Mouse (Mus musculus) activated CD4-positive, CD25-positive, alpha-beta regulatory T cell, adult 4 months (primary cell): ENCODE data around the gene Olfr320. TPM values are rescaled to one million over a fixed set of nuclear protein-coding genes. Genes with fewer than 3 reads are reported as not detected.

ENCODE experiments used
- polyA plus RNA-seq, 2 experiments: library from polyadenylated mRNA; unstranded; fragments of 100-300 nt; shearing (Covaris generic); gene quantifications; one replicate each; pipeline ENCODE4 v1.2.1; 2017

Olfr320 gene
- polyA plus RNA-seq, 2 experiments from 2014 or later, result 0.11 TPM; not detected in 1

Other genes with a start within 250 kb of the Olfr320 start
- not detected for gene Gm12253, start 248.5 kb upstream of the Olfr320 start, polyA plus RNA-seq
- not detected for gene Lypd9, start 228.2 kb upstream of the Olfr320 start, polyA plus RNA-seq
- gene Olfr30, start 218.8 kb upstream of the Olfr320 start, polyA plus RNA-seq, result not detected
- gene Olfr332, start 188.5 kb upstream of the Olfr320 start, polyA plus RNA-seq, result not detected
- gene Olfr331, start 178.5 kb upstream of the Olfr320 start, polyA plus RNA-seq, result not detected
- gene Olfr330, start 146.3 kb upstream of the Olfr320 start, polyA plus RNA-seq, result under 1 TPM in 1 of 2 experiments, not detected in 1; 0.16 TPM
- gene Olfr329-ps, start 134.7 kb upstream of the Olfr320 start, polyA plus RNA-seq, result not detected
- not detected for gene Olfr328, start 125.5 kb upstream of the Olfr320 start, polyA plus RNA-seq
- gene Olfr224, start 110.5 kb upstream of the Olfr320 start, polyA plus RNA-seq, result not detected
- gene Olfr325, start 103.4 kb upstream of the Olfr320 start, polyA plus RNA-seq, result not detected
- not detected for gene Olfr324, start 86.0 kb upstream of the Olfr320 start, polyA plus RNA-seq
- gene 2210407C18Rik, start 65.0 kb upstream of the Olfr320 start, polyA plus RNA-seq, result not detected
- not detected for gene Olfr323, start 50.6 kb upstream of the Olfr320 start, polyA plus RNA-seq
- gene Trim58, start 40.6 kb upstream of the Olfr320 start, polyA plus RNA-seq, result not detected
- gene Olfr322, start 22.3 kb upstream of the Olfr320 start, polyA plus RNA-seq, result not detected
- not detected for gene Olfr319, start 18.1 kb downstream of the Olfr320 start, polyA plus RNA-seq
- gene Olfr318, start 42.9 kb downstream of the Olfr320 start, polyA plus RNA-seq, result not detected
- not detected for gene Olfr317, start 58.1 kb downstream of the Olfr320 start, polyA plus RNA-seq
- not detected for gene Olfr316, start 71.6 kb downstream of the Olfr320 start, polyA plus RNA-seq
- not detected for gene Olfr315, start 92.1 kb downstream of the Olfr320 start, polyA plus RNA-seq
- gene Olfr314, start 101.9 kb downstream of the Olfr320 start, polyA plus RNA-seq, result not detected
- not detected for gene Fam183b, start 120.9 kb downstream of the Olfr320 start, polyA plus RNA-seq
- gene Olfr313, start 133.9 kb downstream of the Olfr320 start, polyA plus RNA-seq, result not detected
- under 1 TPM in 1 of 2 experiments, not detected in 1; 0.20 TPM for gene Olfr312, start 148.1 kb downstream of the Olfr320 start, polyA plus RNA-seq
- under 1 TPM in 1 of 2 experiments, not detected in 1; 0.28 TPM for gene Olfr311, start 158.2 kb downstream of the Olfr320 start, polyA plus RNA-seq
- 10 to 100 TPM in 1 of 2 experiments, 1 to 10 TPM in 1; 9.8 to 10.5 TPM for gene Gm12258, start 166.1 kb downstream of the Olfr320 start, polyA plus RNA-seq
- 1 to 10 TPM; 6.4 to 9.2 TPM for gene 2810021J22Rik, start 186.1 kb downstream of the Olfr320 start, polyA plus RNA-seq
- gene Zfp39, start 223.1 kb downstream of the Olfr320 start, polyA plus RNA-seq, result 1 to 10 TPM; 7.4 to 7.7 TPM
- not detected for gene Btnl10, start 236.8 kb downstream of the Olfr320 start, polyA plus RNA-seq